Mouse (Mus musculus) forebrain, embryonic 16.5 days (tissue): ENCODE measurements around the gene Vps52. TPM values are rescaled to one million over a fixed set of nuclear protein-coding genes. Genes with fewer than 3 reads are reported as not detected.

ENCODE experiments used
- ATAC-seq: fragments of 200-750 bp; cut with Nextera tagmentation; 2 replicates; pipeline ENCODE4 v1.8.0; 2017; ENCODE audit warnings: mild to moderate bottlenecking, moderate library complexity
- H3K27ac ChIP-seq: fragments of 300-500 bp; sonication (generic); 2 replicates; pipeline ENCODE4 v1.5.1; 2014; ENCODE audit warnings: low read length, control low read depth
- H3K27me3 ChIP-seq: fragments of 300-500 bp; sonication (generic); replicated peaks from 2 replicates; pipeline ENCODE4 v1.6.1; 2014; ENCODE audit warnings: low read length; ENCODE audit not compliant: control insufficient read depth, insufficient read depth
- H3K36me3 ChIP-seq: fragments of 300-500 bp; sonication (generic); 2 replicates; pipeline ENCODE4 v1.6.1; 2014; ENCODE audit not compliant: control insufficient read depth, insufficient read depth
- H3K4me1 ChIP-seq: fragments of 300-500 bp; sonication (generic); replicated peaks from 2 replicates; pipeline ENCODE4 v1.6.1; 2014; ENCODE audit warnings: low read length; ENCODE audit not compliant: control insufficient read depth, insufficient read depth
- H3K4me2 ChIP-seq: fragments of 300-500 bp; sonication (generic); 2 replicates; pipeline ENCODE4 v1.6.1; 2014; ENCODE audit warnings: mild to moderate bottlenecking, low read length, control low read depth
- H3K4me3 ChIP-seq: fragments of 300-500 bp; sonication (generic); replicated peaks from 2 replicates; pipeline ENCODE4 v1.5.1; 2014; ENCODE audit warnings: mild to moderate bottlenecking, low read length, control low read depth
- H3K9ac ChIP-seq: fragments of 300-500 bp; sonication (generic); replicated peaks from 2 replicates; pipeline ENCODE4 v1.6.1; 2014; ENCODE audit warnings: low read depth, low read length, control low read depth
- H3K9me3 ChIP-seq: fragments of 300-500 bp; sonication (generic); 2 replicates; pipeline ENCODE4 v1.6.1; 2016; ENCODE audit warnings: low read length; ENCODE audit not compliant: control insufficient read depth
- WGBS: fragments of 180-500 bp; shearing (Covaris S2); extraction: QIAGEN DNeasy Blood & Tissue Kit; methylation state at CpG from one replicate; pipeline ENCODE4 v1.1.7; 2014; 5-methylcytosine and 5-hydroxymethylcytosine counted together
- polyA plus RNA-seq: library from polyadenylated mRNA; unstranded; fragments of >200 nt; fragmentation: Nextera tagmentation; extraction: Ambion mirVana; gene quantifications from 2 replicates; pipeline ENCODE4 v1.2.1, GENCODE M21; 2015

Vps52 gene
- polyA plus RNA-seq, 1 experiment from 2014 or later = 81.0 TPM

DNA sequence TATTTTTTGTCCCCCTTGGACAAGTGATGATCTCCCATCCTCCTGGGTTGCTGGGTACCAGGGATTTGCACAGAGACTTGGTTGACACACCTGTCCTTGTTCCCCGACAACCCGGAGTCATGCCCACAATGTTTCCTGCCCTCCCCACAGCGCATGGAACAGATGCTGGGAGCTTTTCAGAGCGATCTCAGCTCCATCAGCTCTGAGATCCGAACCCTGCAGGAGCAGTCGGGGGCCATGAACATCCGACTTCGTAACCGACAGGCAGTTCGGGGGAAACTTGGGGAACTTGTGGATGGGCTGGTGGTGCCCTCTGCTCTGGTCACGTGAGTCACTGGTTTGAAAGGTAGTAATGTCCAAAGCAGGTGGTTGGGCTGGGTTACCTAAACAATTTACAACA is 2.8 kb downstream of the Vps52 start:
- H3K36me3 ChIP-seq = peaks cover 9% of the 10 kb centered on the region
- no peaks in the 10 kb centered on the region for H3K9me3 ChIP-seq
- ATAC-seq = no peak
- no peak overlapping the region for H3K9ac ChIP-seq
- no peak overlapping the region for H3K27ac ChIP-seq
- 95% methylated on average over 11 of the region's 11 CpGs for WGBS
- H3K4me3 ChIP-seq = no peak overlapping the region
- H3K4me2 ChIP-seq = no peak overlapping the region
- peaks cover 21% of the 10 kb centered on the region for H3K4me1 ChIP-seq
- H3K27me3 ChIP-seq = no peaks in the 10 kb centered on the region

DNA sequence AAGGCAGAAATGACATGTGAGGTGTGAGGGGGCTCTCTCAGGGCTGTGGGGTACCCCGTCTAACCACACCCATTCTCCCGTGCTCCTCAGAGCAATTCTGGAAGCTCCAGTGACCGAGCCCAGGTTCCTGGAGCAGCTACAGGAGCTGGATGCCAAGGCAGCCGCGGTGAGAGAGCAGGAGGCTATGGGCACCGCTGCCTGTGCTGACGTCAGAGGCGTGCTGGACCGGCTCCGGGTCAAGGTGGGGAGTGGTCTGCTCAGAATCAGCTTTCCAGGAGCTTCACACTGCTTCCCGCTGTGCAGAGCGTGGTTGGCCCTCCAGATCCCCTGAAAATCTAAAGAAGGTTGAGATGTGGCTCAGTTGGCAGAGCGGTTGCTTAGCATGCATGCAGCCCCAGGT is 3.5 kb downstream of the Vps52 start:
- no peak overlapping the region for H3K9ac ChIP-seq
- H3K9me3 ChIP-seq = no peaks in the 10 kb centered on the region
- H3K4me2 ChIP-seq = no peak overlapping the region
- H3K27me3 ChIP-seq = no peaks in the 10 kb centered on the region
- ATAC-seq = no peak
- peaks cover 10% of the 10 kb centered on the region for H3K36me3 ChIP-seq
- peaks cover 14% of the 10 kb centered on the region for H3K4me1 ChIP-seq
- 95% methylated on average over 13 of the region's 13 CpGs for WGBS
- H3K27ac ChIP-seq = no peak overlapping the region
- no peak overlapping the region for H3K4me3 ChIP-seq

DNA sequence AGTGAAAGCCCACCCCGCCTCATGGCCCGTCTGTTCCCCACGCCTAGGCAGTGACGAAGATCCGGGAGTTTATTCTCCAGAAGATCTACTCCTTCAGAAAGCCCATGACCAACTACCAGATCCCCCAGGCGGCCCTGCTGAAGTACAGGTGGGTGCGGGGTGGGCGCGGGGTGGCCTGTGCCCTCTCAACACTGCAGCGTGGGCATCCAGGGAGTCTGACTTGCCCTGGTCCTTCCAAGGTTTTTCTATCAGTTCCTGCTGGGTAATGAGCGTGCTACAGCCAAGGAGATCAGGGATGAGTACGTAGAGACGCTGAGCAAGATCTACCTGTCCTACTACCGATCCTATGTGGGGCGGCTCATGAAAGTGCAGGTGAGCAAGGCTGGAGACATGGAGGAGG is 4.3 kb downstream of the Vps52 start:
- Histone ChIP-seq H3K9ac (no peak overlapping the region), H3K36me3 (peaks cover 10% of the 10 kb centered on the region), H3K4me3 (no peak overlapping the region), H3K4me1 (peaks cover 6% of the 10 kb centered on the region), H3K9me3 (no peaks in the 10 kb centered on the region), H3K27ac (no peak overlapping the region), H3K4me2 (no peak overlapping the region), H3K27me3 (no peaks in the 10 kb centered on the region)
- 93% methylated on average over 15 of the region's 15 CpGs for WGBS
- ATAC-seq = no peak

DNA sequence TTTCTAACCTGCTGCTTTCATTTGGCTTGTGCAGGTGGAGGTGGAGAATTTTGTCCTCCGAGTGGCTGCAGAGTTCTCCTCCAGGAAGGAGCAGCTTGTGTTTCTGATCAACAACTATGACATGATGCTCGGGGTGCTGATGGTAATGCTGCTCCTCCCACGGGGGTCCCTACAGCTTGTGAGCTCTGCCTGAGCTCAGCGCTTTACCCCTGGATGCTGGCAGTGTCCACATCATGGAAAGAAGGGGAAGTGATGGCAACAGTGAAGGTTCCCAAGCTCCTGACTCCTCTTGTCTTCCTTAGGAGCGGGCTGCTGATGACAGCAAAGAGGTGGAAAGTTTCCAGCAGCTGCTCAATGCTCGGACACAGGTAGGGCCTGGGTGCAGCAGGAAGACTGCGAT is 7.3 kb downstream of the Vps52 start:
- Histone ChIP-seq H3K9ac (no peak overlapping the region), H3K4me3 (no peak overlapping the region), H3K27ac (no peak overlapping the region), H3K27me3 (no peaks in the 10 kb centered on the region), H3K4me2 (no peak overlapping the region), H3K4me1 (no peaks in the 10 kb centered on the region), H3K36me3 (peaks cover 12% of the 10 kb centered on the region), H3K9me3 (no peaks in the 10 kb centered on the region)
- 91% methylated on average over 7 of the region's 7 CpGs for WGBS
- no peak for ATAC-seq

DNA sequence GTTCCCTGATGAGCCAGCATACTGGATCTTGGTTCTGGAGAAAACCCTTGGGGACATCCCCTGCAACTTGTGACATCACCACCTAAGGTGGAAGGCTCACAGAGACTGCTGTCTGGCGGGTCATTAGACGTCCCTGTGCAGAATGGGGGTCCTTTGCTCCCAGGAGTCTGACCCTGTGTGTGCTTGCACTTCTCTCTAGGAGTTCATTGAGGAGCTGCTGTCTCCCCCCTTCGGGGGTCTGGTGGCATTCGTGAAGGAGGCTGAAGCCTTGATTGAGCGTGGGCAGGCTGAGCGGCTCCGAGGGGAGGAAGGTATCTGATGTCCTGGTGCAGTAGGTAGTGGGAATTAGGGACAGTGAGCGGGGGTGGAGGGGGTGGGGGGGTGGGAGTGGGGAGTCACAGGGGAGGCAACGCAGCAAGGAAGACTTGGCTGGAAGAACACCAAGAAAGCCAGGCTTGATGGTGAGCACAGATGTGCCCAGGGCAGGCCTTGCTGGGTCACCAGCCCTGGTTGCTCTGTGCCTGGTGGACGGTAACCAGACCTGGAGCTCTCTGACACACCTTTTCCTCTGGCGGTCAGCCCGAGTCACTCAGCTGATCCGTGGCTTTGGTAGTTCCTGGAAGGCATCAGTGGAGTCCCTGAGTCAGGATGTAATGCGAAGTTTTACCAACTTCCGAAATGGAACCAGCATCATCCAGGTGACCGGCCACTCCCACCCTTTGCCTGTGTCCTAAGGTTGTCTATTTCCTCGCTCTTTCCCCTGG is 9.7 kb downstream of the Vps52 start:
- H3K4me1 ChIP-seq = no peaks in the 10 kb centered on the region
- no peak overlapping the region for H3K9ac ChIP-seq
- ATAC-seq = no peak
- H3K27me3 ChIP-seq = no peaks in the 10 kb centered on the region
- no peak overlapping the region for H3K4me3 ChIP-seq
- H3K27ac ChIP-seq = no peak overlapping the region
- WGBS = 92% methylated on average over 17 of the region's 17 CpGs
- no peaks in the 10 kb centered on the region for H3K9me3 ChIP-seq
- no peak overlapping the region for H3K4me2 ChIP-seq
- H3K36me3 ChIP-seq = peaks cover 9% of the 10 kb centered on the region

DNA sequence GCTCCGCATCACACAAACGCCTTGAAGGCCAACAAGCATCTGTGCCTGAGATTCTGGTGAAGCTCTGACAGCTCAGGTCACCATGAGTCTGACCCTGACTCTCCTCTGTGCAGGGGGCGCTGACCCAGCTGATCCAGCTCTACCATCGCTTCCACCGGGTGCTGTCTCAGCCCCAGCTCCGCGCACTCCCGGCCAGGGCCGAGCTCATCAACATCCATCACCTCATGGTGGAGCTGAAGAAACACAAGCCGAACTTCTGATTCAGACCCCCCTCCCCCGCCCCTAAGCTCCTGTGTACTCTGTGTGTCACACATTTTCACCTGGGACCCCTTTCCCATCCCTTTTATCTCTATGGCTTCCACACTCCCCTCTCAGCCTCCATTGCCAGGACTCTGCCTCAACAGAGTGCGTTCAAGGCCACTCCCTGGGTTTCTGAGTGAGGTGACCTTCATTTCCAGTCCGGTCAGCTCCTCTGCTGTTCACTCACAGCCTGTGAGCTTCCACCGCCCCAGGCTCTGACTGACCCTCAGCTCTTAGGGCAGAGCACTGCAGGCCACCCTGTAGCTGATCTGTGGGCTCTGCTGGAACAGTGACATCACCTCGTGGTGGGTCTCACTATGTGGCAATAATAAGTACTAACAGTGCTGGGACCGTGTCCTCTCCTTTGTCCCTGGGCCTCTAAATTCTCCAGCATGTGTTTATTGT is 10.4 kb downstream of the Vps52 start:
- ATAC-seq = no peak
- no peaks in the 10 kb centered on the region for H3K4me1 ChIP-seq
- H3K9me3 ChIP-seq = no peaks in the 10 kb centered on the region
- H3K4me2 ChIP-seq = no peak overlapping the region
- H3K4me3 ChIP-seq = no peak overlapping the region
- WGBS = 93% methylated on average over 16 of the region's 16 CpGs
- no peak overlapping the region for H3K9ac ChIP-seq
- peaks cover 9% of the 10 kb centered on the region for H3K36me3 ChIP-seq
- no peak overlapping the region for H3K27ac ChIP-seq
- no peaks in the 10 kb centered on the region for H3K27me3 ChIP-seq

DNA sequence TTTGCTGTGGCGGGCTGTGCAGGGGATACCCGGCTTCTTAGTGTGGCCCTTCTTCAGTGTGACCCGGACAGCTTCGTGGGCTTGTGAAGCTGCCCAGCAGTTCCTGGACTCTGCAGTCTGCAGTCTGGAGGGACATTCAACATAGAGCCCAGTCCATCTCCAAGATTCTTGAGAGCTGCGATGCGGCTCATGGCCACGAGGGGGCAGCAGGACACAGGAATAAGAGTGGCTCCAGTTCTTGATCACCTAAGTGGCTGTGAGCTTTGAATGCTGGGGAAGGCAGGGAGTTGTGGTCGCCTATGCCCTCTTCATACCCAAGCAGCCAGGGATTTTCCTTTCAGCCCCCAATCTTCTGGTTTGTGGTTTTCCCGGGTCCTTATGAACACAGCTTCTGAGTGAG is 12.9 kb downstream of the Vps52 start:
- Histone ChIP-seq H3K9me3 (no peaks in the 10 kb centered on the region), H3K27me3 (no peaks in the 10 kb centered on the region), H3K27ac (no peak overlapping the region), H3K9ac (no peak overlapping the region), H3K36me3 (peaks cover 3% of the 10 kb centered on the region; the same call in 1 of the 2 replicates), H3K4me3 (no peak overlapping the region), H3K4me1 (no peaks in the 10 kb centered on the region), H3K4me2 (no peak overlapping the region)
- peak; percentile 81 for ATAC-seq
- 3% methylated on average over 9 of the region's 9 CpGs for WGBS

DNA sequence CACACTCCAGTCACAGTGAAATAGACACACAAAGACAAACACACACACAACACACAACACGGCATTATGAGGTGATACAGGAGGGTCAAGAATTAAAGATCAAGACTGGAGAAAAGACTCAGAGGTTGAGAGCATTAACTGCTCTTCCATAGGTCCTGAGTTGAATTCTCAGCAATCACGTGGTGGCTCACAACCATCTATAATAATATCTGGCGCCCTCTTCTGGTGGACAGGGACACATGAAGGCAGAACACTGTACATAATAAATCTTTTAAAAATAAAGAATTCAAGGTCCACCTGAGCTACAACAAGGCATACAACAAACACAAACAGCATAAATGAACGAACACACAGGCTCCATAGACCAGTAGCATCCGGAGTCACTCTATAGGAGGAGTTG is 13.3 kb downstream of the Vps52 start:
- H3K4me3 ChIP-seq = no peak overlapping the region

DNA sequence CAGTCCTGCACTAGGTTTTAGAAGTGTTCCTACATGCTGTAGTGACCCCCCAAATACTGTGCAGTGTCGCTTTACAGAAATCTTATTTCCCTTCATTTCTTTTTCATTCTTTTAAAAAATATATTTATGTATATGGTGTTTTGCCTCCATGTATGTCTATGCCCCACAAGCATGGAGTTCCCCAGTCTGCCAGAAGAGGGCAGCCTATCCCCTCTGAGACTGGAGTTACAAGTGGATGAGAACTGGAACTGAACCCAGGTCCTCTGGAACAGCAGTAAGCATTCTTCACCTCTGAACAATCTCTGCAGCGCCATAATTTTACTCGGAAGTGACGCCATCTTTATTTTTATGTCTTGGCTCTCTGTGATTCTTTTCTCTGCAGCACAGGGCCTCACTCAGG is 13.8 kb downstream of the Vps52 start:
- no peak overlapping the region for H3K4me2 ChIP-seq
- no peaks in the 10 kb centered on the region for H3K9me3 ChIP-seq
- H3K27me3 ChIP-seq = 0 out of 2 replicates have a peak, but pooled peaks cover 5% of the 10 kb centered on the region
- no peak overlapping the region for H3K4me3 ChIP-seq
- no peak overlapping the region for H3K9ac ChIP-seq
- H3K36me3 ChIP-seq = peaks cover 3% of the 10 kb centered on the region; the same call in 1 of the 2 replicates
- H3K4me1 ChIP-seq = no peaks in the 10 kb centered on the region
- H3K27ac ChIP-seq = no peak overlapping the region
- ATAC-seq = no peak
- WGBS = 75% methylated on average over 4 of the region's 4 CpGs

More for the DNA sequence above, 13.3 kb downstream of the Vps52 start:
- H3K4me2 ChIP-seq = no peak overlapping the region
- WGBS = 25% methylated on average over 5 of the region's 5 CpGs
- H3K9ac ChIP-seq = no peak overlapping the region
- no peak overlapping the region for H3K27ac ChIP-seq
- ATAC-seq = peak; percentile 67
- H3K9me3 ChIP-seq = no peaks in the 10 kb centered on the region
- peaks cover 3% of the 10 kb centered on the region; the same call in 1 of the 2 replicates for H3K36me3 ChIP-seq
- no peaks in the 10 kb centered on the region for H3K4me1 ChIP-seq
- H3K27me3 ChIP-seq = 0 out of 2 replicates have a peak, but pooled peaks cover under 1% of the 10 kb centered on the region
